ENCODE assay signal across 8 mouse cellular contexts in genomic region chr8:119412735-119413498, GRCm38 (mm10). TPM values are rescaled to one million over a fixed set of nuclear protein-coding genes. Genes with fewer than 3 reads are reported as not detected.
A peak's percentile ranks its signal among the peaks of the same experiment; 100 is the strongest.
DNase-seq lines count a peak whose midpoint lies in the region; ATAC-seq and TF ChIP-seq lines count a peak whose summit lies in the region.

No protein-coding gene starts in this region.

- peak; percentile 86 for ATAC-seq in inflammation-experienced regulatory T-cells, adult 6 months

- no peaks in the 10 kb centered on the region for H3K4me1 ChIP-seq in cortical plate, adult 2 months (ENCODE audit: control insufficient read depth, insufficient read depth, low read length)
- H3K4me1 ChIP-seq in small intestine, adult 2 months (ENCODE audit: control insufficient read depth, insufficient read depth, insufficient read length, low read length) = no peaks in the 10 kb centered on the region; the same call in 1 of the 2 replicates

- no peaks in the 10 kb centered on the region for H3K27me3 ChIP-seq in small intestine, adult 2 months (ENCODE audit: control insufficient read depth, insufficient read depth, low read length)

- H3K27ac ChIP-seq in cortical plate, adult 2 months (ENCODE audit: insufficient read depth, low read length) = no peak overlapping the region
- no peak overlapping the region for H3K27ac ChIP-seq in small intestine, adult 2 months (ENCODE audit: insufficient read depth, low read depth, low read length)

- TF ChIP-seq CTCF in cortical plate, adult 2 months (IDR thresholded peaks at IDR 0.05; ENCODE audit: extremely low read depth, insufficient read depth, low read length) = peak; percentile 92
- peak; percentile 91 for TF ChIP-seq CTCF in small intestine, adult 2 months (IDR thresholded peaks at IDR 0.05; ENCODE audit: extremely low read depth, insufficient read length, insufficient replicate concordance, low read depth, low read length)

- DNase-seq in urinary bladder, adult 2 months (ENCODE audit: low spot score) = peak; percentile 69
- DNase-seq in urinary bladder, adult 18-20 months (ENCODE audit: low spot score in 2 of 2) = no peak
- DNase-seq in gastrocnemius, postnatal 14 days = peak; percentile 76
- DNase-seq in left cerebral cortex, postnatal 36 days (ENCODE audit: low spot score in 2 of 2) = peak; percentile 76 to 78
- peak; percentile 84 for DNase-seq in mesoderm, embryonic 11.5 days (ENCODE audit: low read depth, low spot score)

- H3K4me3 ChIP-seq in cortical plate, adult 2 months (ENCODE audit: insufficient read depth, low read length) = no peak overlapping the region
- peak overlapping the region; percentile 34; the same call in 1 of the 2 replicates for H3K4me3 ChIP-seq in small intestine, adult 2 months (ENCODE audit: low read depth, low read length)

- TF ChIP-seq POLR2A in cortical plate, adult 2 months (IDR thresholded peaks at IDR 0.05; ENCODE audit: extremely low read depth, insufficient read depth, low read length) = no peak; the same call in 1 of the 2 replicates
- TF ChIP-seq POLR2A in small intestine, adult 2 months (IDR thresholded peaks at IDR 0.05; ENCODE audit: low read depth, low read length) = no peak

- WGBS in small intestine, adult 2 months = 16% methylated on average over 18 of the region's 18 CpGs

- intact Hi-C loops in gastrocnemius, postnatal 14 days (cut with DNase I; ENCODE audit: low total_unique reads) = loop anchor here (10.0 kb wide), 1 partner anchor 82 kb away; no protein-coding TSS in a partner anchor
- intact Hi-C loops in left cerebral cortex, postnatal 36 days (cut with DNase I) = no loop called here

- peaks cover 29% of the 10 kb centered on the region for H3K36me3 ChIP-seq in small intestine, adult 2 months (ENCODE audit: control insufficient read depth, insufficient read depth, low read length)

RNA-seq across cellular contexts. Expression of gene Mlycd, which starts 18.2 kb away (rescaled TPM):
- 21.6 and 23.2 TPM in 2 replicates for polyA plus RNA-seq in urinary bladder, adult 2 months (2012; rRNA removed)
- polyA plus RNA-seq in cortical plate, adult 2 months (2012; rRNA removed) = 24.7 and 26.9 TPM in 2 replicates
- total RNA-seq in gastrocnemius, postnatal 14 days (2021) = 10 to 100 TPM; 67.6 to 94.0 TPM
- 1 to 10 TPM; 2.6 to 7.3 (median 7.1) TPM for polyA plus RNA-seq in inflammation-experienced regulatory T-cells, adult 6 months (2017; shearing (Covaris generic))
- total RNA-seq in left cerebral cortex, postnatal 36 days (2021) = 10 to 100 TPM; 29.4 to 33.8 TPM
- 29.0 and 49.6 TPM in 2 replicates for polyA plus RNA-seq in small intestine, adult 2 months (2012; rRNA removed)

RNA-seq across cellular contexts. Expression of gene Osgin1, which starts 21.0 kb away (rescaled TPM):
- polyA plus RNA-seq in urinary bladder, adult 2 months (2012; rRNA removed) = 69.4 and 84.6 TPM in 2 replicates
- 0.86 and 1.1 TPM in 2 replicates for polyA plus RNA-seq in cortical plate, adult 2 months (2012; rRNA removed)
- total RNA-seq in gastrocnemius, postnatal 14 days (2021) = 1 to 10 TPM; 3.9 to 5.1 TPM
- 10 to 100 TPM; 15.6 to 28.0 (median 24.5) TPM for polyA plus RNA-seq in inflammation-experienced regulatory T-cells, adult 6 months (2017; shearing (Covaris generic))
- under 1 TPM; 0.34 to 0.81 TPM for total RNA-seq in left cerebral cortex, postnatal 36 days (2021)
- polyA plus RNA-seq in small intestine, adult 2 months (2012; rRNA removed) = 78.7 and 306 TPM in 2 replicates

RNA-seq across cellular contexts. Expression of gene Necab2, which starts 33.6 kb away (rescaled TPM):
- polyA plus RNA-seq in urinary bladder, adult 2 months (2012; rRNA removed) = 0.08 and 0.12 TPM in 2 replicates
- polyA plus RNA-seq in cortical plate, adult 2 months (2012; rRNA removed) = 31.9 and 48.3 TPM in 2 replicates
- total RNA-seq in gastrocnemius, postnatal 14 days (2021) = under 1 TPM; 0.33 to 0.59 TPM
- polyA plus RNA-seq in inflammation-experienced regulatory T-cells, adult 6 months (2017; shearing (Covaris generic)) = not detected
- 10 to 100 TPM; 60.4 to 67.1 TPM for total RNA-seq in left cerebral cortex, postnatal 36 days (2021)
- 0.44 and 0.72 TPM in 2 replicates for polyA plus RNA-seq in small intestine, adult 2 months (2012; rRNA removed)

Comparison
In these comparisons a context has a peak if more than half of its experiments do, and no peak if none do; other contexts are left out.
1. DNase-seq: peak in urinary bladder, adult 2 months (single experiment), gastrocnemius, postnatal 14 days (single experiment), left cerebral cortex, postnatal 36 days (2 of 2) and mesoderm, embryonic 11.5 days (single experiment); none in urinary bladder, adult 18-20 months (0 of 2).
2. RNA of gene Necab2, which starts 33.6 kb away (polyA plus RNA-seq): 31.9 to 48.3 TPM in cortical plate, adult 2 months; 0.44 to 0.72 TPM in small intestine, adult 2 months, 0.08 to 0.12 TPM in urinary bladder, adult 2 months and not detected in inflammation-experienced regulatory T-cells, adult 6 months; every median in the first group is over 10 times any median in the second.